Mouse (Mus musculus) erythroblast, embryonic 14.5 days (primary cell): ENCODE measurements around the gene Atf1. TPM values are rescaled to one million over a fixed set of nuclear protein-coding genes. Genes with fewer than 3 reads are reported as not detected.
"Not testable (repeated sequence)": the region's sequence is repeated elsewhere in the genome, so short reads cannot be mapped to it uniquely, and the experiment has no call there.

ENCODE experiments used
- H3K27me3 ChIP-seq: 2 replicates; pipeline ENCODE4 v1.6.1; 2012; ENCODE audit warnings: inconsistent platforms; ENCODE audit not compliant: control insufficient read depth
- H3K36me3 ChIP-seq: 2 replicates; pipeline ENCODE4 v1.6.1; 2012; ENCODE audit warnings: mild to moderate bottlenecking, inconsistent platforms; ENCODE audit not compliant: control insufficient read depth
- H3K4me1 ChIP-seq: 2 replicates; pipeline ENCODE4 v1.6.1; 2012; ENCODE audit warnings: inconsistent platforms; ENCODE audit not compliant: control insufficient read depth
- H3K4me3 ChIP-seq: replicated peaks from 2 replicates; pipeline ENCODE3; 2012; ENCODE audit warnings: moderate library complexity, mild to moderate bottlenecking, inconsistent platforms
- H3K9me3 ChIP-seq: 2 replicates; pipeline ENCODE4 v1.6.1; 2012; ENCODE audit warnings: low read length, inconsistent platforms, mixed read lengths; ENCODE audit not compliant: control insufficient read depth
- GATA1 ChIP-seq: IDR thresholded peaks from 2 replicates; pipeline ENCODE4 v1.6.1; 2012; ENCODE audit warnings: low read length, inconsistent platforms, mixed read lengths
- TAL1 ChIP-seq: IDR thresholded peaks from 3 replicates; pipeline ENCODE4 v1.6.1; 2012; ENCODE audit warnings: low read length, inconsistent platforms, mixed read lengths
- polyA plus RNA-seq: library from polyadenylated mRNA; stranded (reverse); fragments of >175 nt; gene quantifications from 2 replicates; pipeline ENCODE4 v1.2.3, GENCODE M21; 2012

Gene Atf1
- polyA plus RNA-seq, 1 experiment: 6.7 TPM

DNA sequence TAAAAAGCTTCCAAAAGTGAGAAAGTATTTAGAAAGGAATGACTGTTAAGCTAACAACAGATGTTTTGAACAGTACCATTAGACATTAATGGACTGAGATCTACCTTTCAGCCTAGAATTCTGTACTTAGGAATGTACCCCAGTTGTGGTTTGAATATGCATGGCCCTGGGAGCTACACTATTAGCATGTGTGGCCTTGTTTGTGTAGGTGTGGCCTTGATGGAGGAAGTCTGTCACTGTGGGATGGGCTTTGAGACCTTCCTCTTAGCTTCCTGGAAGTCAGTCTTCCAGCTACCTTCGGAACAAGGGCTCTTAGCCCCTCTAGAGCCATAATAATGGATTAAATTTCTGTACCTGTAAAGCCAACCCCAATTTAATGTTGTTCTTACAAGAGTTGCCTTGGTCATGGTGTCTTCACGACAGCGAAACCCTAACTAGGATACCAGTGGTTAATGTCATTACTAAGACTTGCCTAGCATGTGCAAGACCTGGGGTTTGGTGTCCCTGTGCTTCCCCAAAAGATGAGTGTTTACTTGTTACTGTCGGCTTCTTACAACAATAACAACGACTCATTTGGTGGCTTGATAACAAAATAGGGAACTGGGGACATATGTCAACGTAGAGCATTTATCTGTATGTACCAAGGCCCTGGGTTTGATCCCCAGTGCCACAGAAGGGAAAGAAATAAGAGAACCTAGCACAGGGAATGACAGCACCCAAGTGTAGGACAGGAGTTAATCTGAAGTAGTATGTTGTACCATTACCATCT, 21.2 kb downstream of the Atf1 start:
- peaks cover 100% of the 10 kb centered on the region for H3K36me3 ChIP-seq
- H3K9me3 ChIP-seq: no peaks in the 10 kb centered on the region
- TF ChIP-seq TAL1 (no peak), GATA1 (no peak)
- no peak overlapping the region for H3K4me3 ChIP-seq
- H3K27me3 ChIP-seq: no peaks in the 10 kb centered on the region
- no peaks in the 10 kb centered on the region; the same call in 1 of the 2 replicates for H3K4me1 ChIP-seq

DNA sequence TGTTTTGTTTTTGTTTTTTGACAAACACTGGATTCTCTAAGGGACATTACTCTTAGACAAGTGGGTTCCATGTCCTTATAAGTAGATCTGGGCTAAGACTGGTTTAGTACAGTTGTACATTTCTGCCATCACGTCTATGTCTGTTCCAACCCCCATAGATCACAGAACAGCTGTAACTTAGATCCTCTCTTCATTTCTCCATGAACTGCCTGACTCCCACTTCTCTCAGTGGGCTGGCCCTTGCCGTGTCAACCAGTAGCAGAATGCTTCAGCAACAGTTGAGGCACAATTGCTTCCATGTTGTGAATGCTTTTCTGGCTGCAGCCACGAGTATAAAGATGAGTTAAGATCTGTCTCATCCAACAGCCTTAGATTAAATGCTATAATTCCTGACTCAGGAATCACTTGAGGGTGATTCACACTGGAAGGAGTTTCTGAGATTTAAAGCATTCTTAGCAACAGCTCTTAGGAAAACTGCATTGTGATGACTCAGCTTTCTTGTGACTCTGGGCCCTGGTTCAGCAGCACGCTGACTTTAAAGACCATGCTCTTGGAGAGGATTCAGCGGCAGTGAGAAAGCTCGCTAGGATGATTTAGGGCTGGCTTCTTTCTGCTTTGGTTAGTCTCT, 23.6 kb downstream of the Atf1 start:
- Histone ChIP-seq H3K4me3 (no peak overlapping the region), H3K9me3 (no peaks in the 10 kb centered on the region), H3K36me3 (peaks cover 100% of the 10 kb centered on the region), H3K4me1 (peaks cover 2% of the 10 kb centered on the region; the same call in 1 of the 2 replicates), H3K27me3 (no peaks in the 10 kb centered on the region)
- TF ChIP-seq TAL1 (no peak), GATA1 (no peak)

DNA sequence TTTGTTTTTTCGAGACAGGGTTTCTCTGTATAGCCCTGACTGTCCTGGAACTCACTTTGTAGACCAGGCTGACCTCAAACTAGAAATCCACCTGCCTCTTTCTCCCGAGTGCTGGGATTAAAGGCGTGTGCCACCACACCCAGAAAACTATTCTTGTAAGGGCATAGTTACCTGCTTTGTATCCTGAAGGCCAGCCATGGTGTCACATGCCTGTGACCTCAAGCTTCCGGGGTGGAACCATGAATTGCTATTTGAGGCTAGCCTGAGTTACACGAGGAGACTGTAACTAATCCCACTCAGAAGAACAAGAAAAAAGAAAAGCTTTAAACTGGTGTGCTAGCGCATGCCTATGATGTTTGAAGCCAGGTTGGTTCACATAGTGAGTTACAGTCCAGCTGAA, 28.8 kb downstream of the Atf1 start:
- Histone ChIP-seq H3K4me1 (peaks cover 2% of the 10 kb centered on the region; the same call in 1 of the 2 replicates), H3K27me3 (no peaks in the 10 kb centered on the region), H3K9me3 (no peaks in the 10 kb centered on the region), H3K36me3 (peaks cover 95% of the 10 kb centered on the region), H3K4me3 (no peak overlapping the region)
- no peak for TF ChIP-seq GATA1
- no peak for TF ChIP-seq TAL1

DNA sequence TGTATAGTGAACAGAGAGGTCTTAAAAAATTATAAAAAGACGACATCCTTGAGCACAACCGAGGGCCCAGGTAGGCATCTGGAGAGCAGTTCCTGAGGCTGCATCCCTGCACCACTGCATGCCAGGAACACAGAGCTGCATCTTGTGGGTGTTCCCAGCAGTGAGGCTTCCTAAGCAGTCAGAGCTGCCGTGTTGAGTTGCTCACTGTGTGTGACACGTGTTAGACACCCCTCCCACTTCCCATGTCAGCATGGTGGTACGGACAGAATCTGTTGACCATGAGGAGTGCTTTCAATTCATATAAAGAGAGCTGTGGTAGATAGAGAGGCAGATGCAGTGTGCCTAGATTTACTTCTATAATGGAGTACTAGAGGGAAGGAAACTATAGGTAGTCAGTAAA, 29.7 kb downstream of the Atf1 start:
- TF ChIP-seq TAL1 (no peak), GATA1 (no peak)
- no peaks in the 10 kb centered on the region for H3K9me3 ChIP-seq
- H3K4me3 ChIP-seq: no peak overlapping the region
- no peaks in the 10 kb centered on the region for H3K27me3 ChIP-seq
- peaks cover 95% of the 10 kb centered on the region for H3K36me3 ChIP-seq
- H3K4me1 ChIP-seq: peaks cover 2% of the 10 kb centered on the region; the same call in 1 of the 2 replicates

DNA sequence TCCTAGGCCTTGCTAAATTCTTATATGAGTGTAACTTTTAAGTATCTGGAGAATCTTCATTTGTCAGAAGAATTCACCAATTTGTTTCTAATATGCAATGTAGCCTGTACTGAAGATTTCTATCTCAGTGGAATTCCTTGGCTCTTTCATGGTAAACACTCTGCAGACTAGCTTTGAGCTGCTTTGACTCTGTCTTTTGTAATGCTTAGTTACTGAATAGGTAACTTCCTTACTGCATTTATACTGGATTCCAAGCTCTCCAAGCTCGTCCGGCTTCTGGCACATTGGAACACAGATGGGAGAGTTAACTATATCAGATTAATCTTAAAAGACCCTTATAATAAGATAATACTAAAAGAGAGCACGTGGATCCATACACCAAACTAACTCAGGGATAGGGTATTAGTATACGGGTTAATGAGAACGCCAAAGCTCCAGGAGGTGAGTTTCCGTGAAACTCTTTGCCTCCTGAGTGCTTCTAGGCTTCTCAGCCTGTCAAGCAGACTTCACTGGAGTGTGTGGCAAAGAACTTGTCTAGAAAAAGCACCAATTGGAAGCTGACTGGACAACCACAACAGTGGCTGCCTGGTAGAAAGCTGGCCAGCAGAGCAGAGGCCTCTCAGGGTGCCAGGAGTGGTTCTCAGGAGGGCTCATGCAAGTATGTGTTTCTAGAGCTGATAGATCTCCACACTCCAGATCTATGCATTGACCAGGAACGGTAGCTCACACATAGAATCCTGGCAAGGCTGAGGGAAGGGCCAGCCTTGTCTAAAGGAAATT, 31.2 kb downstream of the Atf1 start:
- peaks cover 88% of the 10 kb centered on the region for H3K36me3 ChIP-seq
- TF ChIP-seq TAL1: no peak
- no peak for TF ChIP-seq GATA1
- peaks cover 2% of the 10 kb centered on the region; the same call in 1 of the 2 replicates for H3K4me1 ChIP-seq
- H3K27me3 ChIP-seq: no peaks in the 10 kb centered on the region
- H3K4me3 ChIP-seq: no peak overlapping the region
- no peaks in the 10 kb centered on the region for H3K9me3 ChIP-seq

DNA sequence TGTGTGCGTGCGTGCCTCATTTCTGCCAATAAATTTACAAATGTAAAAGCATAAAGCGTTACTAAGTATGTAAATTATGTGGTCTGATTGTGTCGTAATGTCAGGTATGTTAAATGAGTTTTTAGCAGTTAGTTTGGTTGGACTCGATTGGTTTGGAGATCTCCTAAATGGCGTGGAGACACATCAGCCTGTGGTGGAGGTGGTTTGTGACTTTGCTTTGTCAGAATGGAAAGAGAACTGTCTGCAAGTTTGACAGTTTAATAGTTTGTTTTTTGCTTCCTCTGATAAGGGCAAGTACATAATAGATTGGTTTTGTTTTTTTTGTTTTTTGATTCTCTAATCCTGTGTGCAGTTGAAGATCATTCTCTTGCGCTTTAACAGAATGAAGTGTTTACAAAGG, 32.7 kb downstream of the Atf1 start:
- not testable (repeated sequence) for H3K9me3 ChIP-seq, H3K4me1 ChIP-seq, H3K4me3 ChIP-seq, H3K27me3 ChIP-seq
- peaks cover 73% of the 10 kb centered on the region for H3K36me3 ChIP-seq

DNA sequence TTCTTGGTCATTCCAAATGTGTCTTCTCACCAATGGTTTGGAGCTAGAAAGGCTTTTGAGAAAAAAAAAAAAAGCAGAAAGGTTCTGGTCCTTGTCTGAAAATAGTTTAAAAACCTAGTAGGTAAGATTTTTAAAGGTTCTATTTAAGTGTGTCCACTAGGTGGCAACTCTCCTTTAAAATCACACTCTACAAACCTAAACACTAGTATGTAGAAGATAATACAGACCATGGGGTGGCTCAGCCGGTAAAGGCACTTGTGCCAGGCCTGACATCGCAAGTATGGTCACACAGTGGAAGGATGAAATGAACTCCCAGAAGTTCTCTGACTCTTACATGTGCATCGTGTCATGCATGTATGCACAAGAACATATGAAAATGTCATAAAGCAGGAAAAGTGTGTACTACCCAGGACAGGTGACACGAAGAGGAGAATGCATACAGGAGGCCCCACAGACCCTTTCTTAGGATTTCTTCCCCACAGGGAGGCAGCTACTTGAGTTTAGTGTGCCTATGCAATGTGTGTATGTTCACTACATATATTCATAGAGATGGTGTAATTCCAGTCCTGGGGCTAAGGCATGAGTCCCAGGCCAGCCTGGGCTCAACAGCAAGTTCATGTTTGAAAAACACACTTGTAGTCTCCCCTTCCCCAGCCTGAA, 35.8 kb downstream of the Atf1 start:
- H3K9me3 ChIP-seq: peaks cover 2% of the 10 kb centered on the region; the same call in 1 of the 2 replicates
- no peaks in the 10 kb centered on the region for H3K27me3 ChIP-seq
- no peaks in the 10 kb centered on the region for H3K4me1 ChIP-seq
- peaks cover 43% of the 10 kb centered on the region for H3K36me3 ChIP-seq
- TF ChIP-seq GATA1: no peak
- TF ChIP-seq TAL1: no peak
- no peak overlapping the region for H3K4me3 ChIP-seq

DNA sequence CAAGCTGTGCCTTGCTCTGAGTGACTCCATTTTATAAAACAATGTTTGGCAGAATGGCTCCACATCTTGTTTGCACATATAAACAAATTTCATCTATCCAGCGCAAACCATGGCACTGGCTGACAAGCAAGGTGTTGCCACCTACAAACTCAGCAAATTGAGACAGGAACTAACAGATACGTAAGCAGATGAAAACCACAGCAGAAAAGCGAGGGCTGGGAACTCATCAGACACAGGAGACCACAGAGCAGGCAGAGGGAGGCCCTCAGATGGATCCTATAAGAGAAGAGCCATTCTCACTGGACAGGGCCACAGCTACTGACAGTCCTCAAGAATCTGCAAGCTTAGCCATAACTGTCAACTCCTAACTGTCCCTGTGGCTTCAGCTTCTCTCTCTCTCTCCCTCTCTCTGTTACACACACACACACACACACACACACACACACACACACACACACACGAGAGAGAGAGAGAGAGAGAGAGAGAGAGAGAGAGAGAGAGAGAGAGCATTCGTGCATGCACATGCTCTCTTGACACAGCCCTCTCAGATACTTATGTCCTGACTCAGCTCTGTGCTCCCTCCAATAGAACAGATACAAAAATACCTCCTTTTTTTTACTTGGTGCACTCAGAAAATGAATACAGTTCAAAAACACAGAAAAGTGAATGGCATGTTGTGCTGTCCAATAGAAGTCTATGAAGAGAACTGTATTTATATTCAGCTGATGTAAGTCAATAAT, 38.1 kb downstream of the Atf1 start:
- no peak for TF ChIP-seq TAL1
- no peak for TF ChIP-seq GATA1
- H3K27me3 ChIP-seq: no peaks in the 10 kb centered on the region; the same call in 1 of the 2 replicates

More for the DNA sequence above, 38.1 kb downstream of the Atf1 start:
- Histone ChIP-seq H3K4me3 (no peak overlapping the region), H3K4me1 (no peaks in the 10 kb centered on the region), H3K9me3 (peaks cover 2% of the 10 kb centered on the region; the same call in 1 of the 2 replicates), H3K36me3 (peaks cover 22% of the 10 kb centered on the region)
